Mouse (Mus musculus) brain, adult 2 months (tissue): ENCODE measurements at regions not wholly inside any gene's neighbourhood (a gene's known extent, or its start where the extent isn't known, plus 50 kb on each side); places are given as distances from the start of the nearest gene placed in this dataset.

Source experiments
- DNase-seq: peaks from one replicate; pipeline ENCODE4 v3.0.0; 2011; ENCODE audit warnings: low read depth, low spot score

GRCm38 (mm10) chr2:79185234-79186101 is 69.8 kb upstream of the Itga4 start:
- DNase-seq = no peak

- no peak for DNase-seq
Measured at GRCm38 (mm10) chr2:79186878-79187277, 68.3 kb upstream of the Itga4 start.

- no peak for DNase-seq
Measured at GRCm38 (mm10) chr2:79188511-79189193, 66.6 kb upstream of the Itga4 start.

GRCm38 (mm10) chr2:79193851-79194250 is 61.4 kb upstream of the Itga4 start:
- DNase-seq = no peak

GRCm38 (mm10) chr2:79201677-79202076 is 53.5 kb upstream of the Itga4 start:
- DNase-seq = no peak
